Mouse (Mus musculus) heart, adult 2 months (tissue): ENCODE results near the gene Kcnk15.

Source experiments
- CTCF ChIP-seq: fragments of 200-600 bp; IDR thresholded peaks from 2 replicates; pipeline ENCODE4 v1.8.1; 2022; ENCODE audit warnings: antibody characterized with exemption, mild to moderate bottlenecking, moderate library complexity
- POLR2A ChIP-seq: fragments of 200-500 bp; IDR thresholded peaks from 2 replicates; pipeline ENCODE4 v1.6.1; 2011; ENCODE audit warnings: mild to moderate bottlenecking, low read depth, low read length, control low read depth; ENCODE audit not compliant: insufficient read depth

- TF ChIP-seq CTCF (no peak), POLR2A (no peak)
These were observed 30.2 kb upstream of the Kcnk15 start for GRCm38 (mm10) chr2:163823248-163823647.
